Mouse (Mus musculus) gastrocnemius, postnatal 4 days (tissue): Measurements from ENCODE around the gene Immp2l. TPM values are rescaled to one million over a fixed set of nuclear protein-coding genes. Genes with fewer than 3 reads are reported as not detected.
"Not testable (repeated sequence)": the region's sequence is repeated elsewhere in the genome, so short reads cannot be mapped to it uniquely, and the experiment has no call there.

Experiments
- DNase-seq, 2 experiments: peaks; one replicate each; pipeline ENCODE4 v3.0.0; 2021 to 2022; ENCODE audit warnings: low spot score in 2 of 2, mixed read lengths in 2 of 2
- total RNA-seq, 2 experiments: library from RNA; stranded (reverse); gene quantifications; 2 replicates each; pipeline ENCODE4 v1.2.3; 2021

The Immp2l gene
- total RNA-seq, 2 experiments from 2014 or later: 8.1 to 11.5 TPM

DNA sequence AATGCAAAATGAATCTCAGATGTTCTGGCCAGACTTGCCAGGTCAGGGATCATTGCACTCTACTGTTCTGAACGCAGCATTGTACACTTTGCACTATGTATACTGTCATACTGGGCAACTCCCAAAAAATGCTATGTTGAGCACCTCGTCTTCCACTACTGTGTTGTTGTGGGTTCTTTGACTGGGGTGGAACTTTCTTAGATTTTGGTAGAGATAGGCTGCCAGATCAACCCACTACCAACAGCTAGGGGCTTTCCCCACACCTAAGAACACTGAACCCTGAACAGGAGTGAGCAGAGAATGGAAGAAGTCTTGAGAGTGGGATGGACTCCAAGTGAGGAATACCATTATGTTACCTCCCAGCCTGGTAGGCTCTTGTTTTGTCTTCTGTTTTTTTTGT is 623.8 kb downstream of the Immp2l start:
- no peak for DNase-seq

GRCm38 (mm10) chr12:41649826-41650541 is 626.1 kb downstream of the Immp2l start:
- DNase-seq: no peak

DNA sequence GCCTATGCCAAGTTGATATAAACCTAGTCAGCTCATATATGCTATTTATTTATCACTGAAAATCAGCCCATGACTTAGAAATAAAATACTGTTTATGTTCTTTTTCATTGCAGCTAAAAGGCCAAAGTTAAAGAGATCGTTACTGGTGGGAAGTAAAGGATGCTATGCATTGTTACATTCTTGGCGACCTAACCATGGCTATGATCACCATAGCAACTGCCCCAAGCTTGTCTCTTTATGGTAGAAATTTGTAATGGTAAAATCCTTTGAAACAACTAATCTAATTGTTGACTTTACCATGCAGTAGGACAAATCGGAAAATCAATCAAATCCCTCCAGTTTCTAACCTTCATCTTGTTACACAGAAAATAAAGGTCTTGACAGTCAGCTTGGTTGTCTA is 644.4 kb downstream of the Immp2l start:
- no peak for DNase-seq

DNA sequence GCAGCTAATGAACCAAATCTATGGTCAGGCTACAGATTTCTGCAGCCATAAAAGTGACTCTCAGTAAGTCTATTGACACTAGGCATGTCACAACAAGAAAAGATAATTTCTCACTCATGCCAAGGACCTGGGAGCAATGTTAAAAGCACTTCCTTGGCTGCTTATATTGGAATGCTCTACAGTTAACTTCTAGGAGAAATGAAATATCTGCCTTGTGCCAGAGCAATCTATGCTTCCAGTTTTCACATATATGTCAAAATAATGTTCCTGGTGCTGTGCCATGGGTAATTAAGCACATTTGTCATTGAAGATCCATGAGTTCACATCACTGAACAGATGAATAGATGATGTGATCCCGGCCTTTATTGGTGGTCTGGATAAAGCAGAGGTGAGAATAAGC is 645.6 kb downstream of the Immp2l start:
- no peak for DNase-seq

DNA sequence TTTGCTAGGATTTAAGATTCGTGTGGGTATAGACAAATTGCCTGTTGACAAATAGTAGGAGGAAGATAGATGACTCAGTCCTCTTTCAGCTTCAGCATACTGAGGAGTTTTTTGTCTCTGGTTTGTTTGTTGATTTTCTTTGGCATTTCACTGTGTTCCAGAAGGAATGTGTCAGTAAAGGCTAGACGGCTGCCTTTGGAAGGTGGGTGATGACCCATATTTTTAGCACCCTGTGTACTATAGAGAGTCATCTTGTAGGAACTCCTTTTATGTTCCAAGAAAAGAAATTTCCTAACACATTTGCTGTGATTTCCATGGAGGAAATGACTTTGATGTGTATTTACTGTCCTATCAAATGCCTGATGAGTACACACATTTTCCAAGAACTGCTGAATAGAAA is 651.0 kb downstream of the Immp2l start:
- no peak for DNase-seq

GRCm38 (mm10) chr12:41680141-41680540 is 656.3 kb downstream of the Immp2l start:
- no peak for DNase-seq

DNA sequence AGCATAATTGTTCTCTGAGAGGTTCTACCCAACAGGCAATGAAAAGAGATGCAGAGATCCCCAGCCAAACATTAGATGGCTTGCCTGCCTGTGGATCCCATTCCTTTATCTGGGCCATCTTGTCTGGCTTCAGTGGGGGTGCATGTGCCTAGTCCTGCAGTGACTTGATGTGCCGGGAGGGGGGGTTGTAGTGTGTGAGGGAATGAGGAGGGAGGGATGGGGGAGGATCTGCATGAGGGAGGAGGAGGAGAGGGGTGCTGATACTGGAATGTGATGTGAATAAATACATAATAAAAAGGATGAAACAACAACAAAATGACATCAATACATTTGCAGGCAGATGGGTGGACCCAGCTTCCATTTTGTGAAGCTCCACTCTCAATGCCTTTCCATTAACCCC is 658.3 kb downstream of the Immp2l start:
- no peak for DNase-seq

- DNase-seq: no peak
Measured at GRCm38 (mm10) chr12:41689809-41690208, 665.9 kb downstream of the Immp2l start.

- no peak for DNase-seq
Measured at GRCm38 (mm10) chr12:41710608-41711007, 686.7 kb downstream of the Immp2l start.

GRCm38 (mm10) chr12:41716946-41717345 is 693.1 kb downstream of the Immp2l start:
- no peak for DNase-seq

- no peak for DNase-seq
Measured at GRCm38 (mm10) chr12:41724585-41724984, 700.7 kb downstream of the Immp2l start.

- DNase-seq: no peak
Measured at GRCm38 (mm10) chr12:41726720-41727119, 702.8 kb downstream of the Immp2l start.

- no peak for DNase-seq
Measured at GRCm38 (mm10) chr12:41727221-41727620, 703.3 kb downstream of the Immp2l start.

GRCm38 (mm10) chr12:41727764-41728338 is 704.0 kb downstream of the Immp2l start:
- DNase-seq: no peak

DNA sequence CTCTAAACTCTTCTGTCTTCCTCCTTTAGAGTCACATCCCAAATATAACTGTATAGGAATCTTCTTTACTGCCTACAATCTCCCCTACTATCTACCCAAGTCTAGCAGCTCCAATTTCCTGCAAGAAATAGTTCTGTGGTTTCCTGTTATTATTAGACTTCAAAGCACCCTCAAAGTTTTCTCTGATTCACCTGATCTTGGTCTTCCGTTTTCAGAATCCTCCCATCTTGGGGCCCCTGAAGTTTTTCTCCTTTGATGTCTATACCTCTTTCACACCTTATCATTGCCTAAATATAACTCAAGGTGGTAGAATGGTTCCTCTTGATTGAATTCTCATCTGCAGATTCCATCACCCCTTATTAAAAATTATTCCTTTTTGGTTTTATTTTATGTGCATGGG is 704.6 kb downstream of the Immp2l start:
- DNase-seq: no peak

GRCm38 (mm10) chr12:41729780-41730179 is 705.9 kb downstream of the Immp2l start:
- DNase-seq: no peak

GRCm38 (mm10) chr12:41733168-41733567 is 709.3 kb downstream of the Immp2l start:
- no peak for DNase-seq

GRCm38 (mm10) chr12:41742887-41743286 is 719.0 kb downstream of the Immp2l start:
- no peak for DNase-seq

DNA sequence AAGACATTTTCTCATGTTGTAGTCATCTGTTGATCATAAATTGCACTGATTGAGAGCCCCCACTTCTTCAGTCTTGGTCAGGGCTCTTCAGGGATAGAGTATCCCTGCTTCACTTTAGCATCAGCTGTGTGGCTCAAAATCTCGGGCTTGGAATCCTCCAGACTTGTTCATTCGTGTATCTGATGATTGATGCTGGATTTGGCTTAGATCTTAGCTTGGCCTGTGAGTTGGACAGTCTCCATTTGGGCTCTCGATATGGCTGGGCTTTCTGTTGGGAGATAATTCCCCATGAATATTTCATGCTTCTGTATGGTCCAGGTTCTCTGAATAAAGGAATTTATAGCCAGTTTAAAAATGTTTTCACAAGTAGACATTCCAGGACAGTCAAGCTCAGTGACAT is 739.5 kb downstream of the Immp2l start:
- no peak for DNase-seq

DNA sequence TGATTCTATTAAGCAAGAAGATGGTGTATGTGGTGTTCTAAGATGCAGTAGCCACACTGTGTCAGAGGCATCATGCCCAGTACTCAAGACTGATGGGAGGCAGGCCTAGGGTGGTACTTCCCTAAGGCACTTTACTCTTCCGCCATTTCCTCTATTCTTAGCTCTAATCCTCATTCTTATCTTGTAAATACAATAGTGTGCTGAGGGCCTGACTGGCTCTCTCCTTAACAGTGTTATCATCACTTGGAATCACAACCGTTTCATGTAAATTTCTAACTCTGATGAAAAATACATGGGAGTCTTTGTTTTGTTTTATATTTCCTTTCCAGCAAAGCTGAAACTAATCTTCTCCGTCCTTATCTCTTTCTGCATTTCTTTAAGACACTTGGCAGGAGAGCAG is 750.1 kb downstream of the Immp2l start:
- DNase-seq: no peak

GRCm38 (mm10) chr12:41774623-41775323 is 750.9 kb downstream of the Immp2l start:
- no peak for DNase-seq

DNA sequence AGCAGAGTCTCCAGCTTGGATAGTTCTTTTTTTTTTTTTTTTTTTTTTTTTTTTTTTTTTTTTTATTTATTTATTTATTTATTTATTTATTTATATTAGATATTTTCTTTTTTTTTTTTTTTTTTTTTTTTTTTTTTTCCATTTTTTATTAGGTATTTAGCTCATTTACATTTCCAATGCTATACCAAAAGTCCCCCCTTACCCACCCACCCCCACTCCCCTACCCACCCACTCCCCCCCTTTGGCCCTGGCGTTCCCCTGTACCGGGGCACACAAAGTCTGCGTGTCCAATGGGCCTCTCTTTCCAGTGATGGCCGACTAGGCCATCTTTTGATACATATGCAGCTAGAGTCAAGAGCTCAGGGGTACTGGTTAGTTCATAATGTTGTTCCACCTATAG is 753.9 kb downstream of the Immp2l start:
- DNase-seq: not testable (repeated sequence)
